Mouse (Mus musculus) CH12.LX (cell line): ENCODE measurements around the gene Hp. TPM values are rescaled to one million over a fixed set of nuclear protein-coding genes. Genes with fewer than 3 reads are reported as not detected.

Experiments
- DNase-seq: peaks from one replicate; pipeline ENCODE4 v3.0.0-alpha.2; 2013; ENCODE audit errors: extremely low read depth
- H3K27ac ChIP-seq: 2 replicates; pipeline ENCODE4 v1.5.1; 2012; ENCODE audit warnings: low read depth, mild to moderate bottlenecking, control low read depth, moderate library complexity; ENCODE audit not compliant: insufficient read depth
- H3K27me3 ChIP-seq: replicated peaks from 2 replicates; pipeline ENCODE3; 2012; ENCODE audit warnings: inconsistent platforms
- H3K36me3 ChIP-seq, 2 experiments: replicated peaks in 1 of 2; 2 replicates each; pipeline versions ENCODE3 to v1.6.1; 2012; ENCODE audit warnings: inconsistent platforms in 1 of 2, low read length in 1 of 2, mild to moderate bottlenecking in 1 of 2, mixed read lengths in 1 of 2, moderate library complexity in 1 of 2; ENCODE audit not compliant: control insufficient read depth in 1 of 2, insufficient read depth in 1 of 2
- H3K4me1 ChIP-seq, 2 experiments: 2 replicates each; pipeline ENCODE4 v1.6.1; 2012; ENCODE audit warnings: inconsistent platforms in 1 of 2, moderate library complexity in 1 of 2; ENCODE audit not compliant: insufficient read depth in 2 of 2, control insufficient read depth in 1 of 2
- H3K4me2 ChIP-seq: 2 replicates; pipeline ENCODE4 v1.6.1; 2012; ENCODE audit warnings: low read depth, mild to moderate bottlenecking, control low read depth; ENCODE audit not compliant: poor library complexity, insufficient read depth, severe bottlenecking
- H3K4me3 ChIP-seq, 3 experiments: fragments of 150-350 bp in 1 of 3; sonication (generic) in 1 of 3; replicated peaks in 1 of 3; 2 replicates each; pipeline versions ENCODE3 to v1.5.1; 2011 to 2012; ENCODE audit warnings: low read depth in 2 of 3, low read length in 2 of 3, mild to moderate bottlenecking in 2 of 3, moderate library complexity in 2 of 3, control low read depth in 1 of 3, improper control_type of control experiment in 1 of 3, inconsistent platforms in 1 of 3, mixed read lengths in 1 of 3; ENCODE audit not compliant: poor library complexity in 1 of 3
- H3K79me2 ChIP-seq: replicated peaks from 2 replicates; pipeline ENCODE4 v1.6.1; 2012; ENCODE audit warnings: mild to moderate bottlenecking, moderate library complexity; ENCODE audit not compliant: control insufficient read depth, poor library complexity, insufficient read depth, severe bottlenecking; ENCODE audit errors: extremely low read depth
- H3K9ac ChIP-seq: 2 replicates; pipeline ENCODE4 v1.6.1; 2012; ENCODE audit warnings: low read depth, mild to moderate bottlenecking, control low read depth, moderate library complexity; ENCODE audit not compliant: insufficient read depth
- H3K9me3 ChIP-seq: replicated peaks from 2 replicates; pipeline ENCODE3; 2012; ENCODE audit warnings: low read length, inconsistent platforms, mixed read lengths
- CHD1 ChIP-seq: IDR thresholded peaks from 2 replicates; pipeline ENCODE4 v1.6.1; 2012; ENCODE audit warnings: low read depth, low read length, improper control_type of control experiment, inconsistent platforms
- CHD2 ChIP-seq: IDR thresholded peaks from 2 replicates; pipeline ENCODE4 v1.6.1; 2011; ENCODE audit warnings: low read length, improper control_type of control experiment
- CTCF ChIP-seq, 2 experiments: IDR thresholded peaks in 1 of 2; conservative IDR thresholded peaks in 1 of 2; 2 replicates each; pipeline ENCODE4 v1.5.1; 2011 to 2012; ENCODE audit warnings: low read depth in 2 of 2, low read length in 2 of 2, improper control_type of control experiment in 1 of 2, inconsistent platforms in 1 of 2, mild to moderate bottlenecking in 1 of 2, moderate library complexity in 1 of 2
- ELF1 ChIP-seq: IDR thresholded peaks from 2 replicates; pipeline ENCODE4 v1.6.1; 2014; ENCODE audit warnings: low read depth, mild to moderate bottlenecking, inconsistent platforms, low read length, improper control_type of control experiment
- EP300 ChIP-seq: IDR thresholded peaks from 2 replicates; pipeline ENCODE4 v1.6.1; 2011; ENCODE audit warnings: low read length, improper control_type of control experiment
- ETS1 ChIP-seq: conservative IDR thresholded peaks from 2 replicates; pipeline ENCODE4 v1.6.1; 2012; ENCODE audit warnings: low read depth, mild to moderate bottlenecking, inconsistent platforms, low read length, improper control_type of control experiment, moderate library complexity
- GABPA ChIP-seq: IDR thresholded peaks from 2 replicates; pipeline ENCODE4 v1.6.1; 2012; ENCODE audit warnings: low read depth, low read length, improper control_type of control experiment, inconsistent platforms; ENCODE audit not compliant: insufficient replicate concordance
- HCFC1 ChIP-seq: IDR thresholded peaks from 2 replicates; pipeline ENCODE4 v1.6.1; 2012; ENCODE audit warnings: low read depth, mild to moderate bottlenecking, inconsistent platforms, low read length, improper control_type of control experiment
- JUND ChIP-seq: conservative IDR thresholded peaks from 2 replicates; pipeline ENCODE4 v1.6.1; 2011; ENCODE audit warnings: low read depth, low read length, improper control_type of control experiment
- MAFK ChIP-seq: IDR thresholded peaks from 2 replicates; pipeline ENCODE4 v1.6.1; 2011; ENCODE audit warnings: low read length, improper control_type of control experiment; ENCODE audit not compliant: insufficient replicate concordance
- MAX ChIP-seq: IDR thresholded peaks from 2 replicates; pipeline ENCODE4 v1.6.1; 2011; ENCODE audit warnings: low read length, improper control_type of control experiment
- MAZ ChIP-seq: IDR thresholded peaks from 2 replicates; pipeline ENCODE4 v1.6.1; 2012; ENCODE audit warnings: low read depth, mild to moderate bottlenecking, inconsistent platforms, low read length, improper control_type of control experiment, moderate library complexity
- MEF2A ChIP-seq: IDR thresholded peaks from 2 replicates; pipeline ENCODE4 v1.6.1; 2014; ENCODE audit warnings: low read depth, mild to moderate bottlenecking, inconsistent platforms, low read length, improper control_type of control experiment, borderline replicate concordance
- MXI1 ChIP-seq: IDR thresholded peaks from 2 replicates; pipeline ENCODE4 v1.6.1; 2011; ENCODE audit warnings: mild to moderate bottlenecking, low read depth, low read length, improper control_type of control experiment
- MYC ChIP-seq: IDR thresholded peaks from 2 replicates; pipeline ENCODE4 v1.6.1; 2011; ENCODE audit warnings: low read depth, mild to moderate bottlenecking, improper control_type of control experiment, low read length
- NELFE ChIP-seq: IDR thresholded peaks from 2 replicates; pipeline ENCODE4 v1.6.1; 2011; ENCODE audit warnings: low read depth, low read length, improper control_type of control experiment
- PAX5 ChIP-seq: IDR thresholded peaks from 2 replicates; pipeline ENCODE4 v1.6.1; 2012; ENCODE audit warnings: low read length, inconsistent platforms, mixed read lengths
- POLR2A ChIP-seq: IDR thresholded peaks from 2 replicates; pipeline ENCODE4 v1.6.1; 2011; ENCODE audit warnings: low read depth, mild to moderate bottlenecking, improper control_type of control experiment, low read length
- POLR2AphosphoS2 ChIP-seq: IDR thresholded peaks from 2 replicates; pipeline ENCODE4 v1.6.1; 2011; ENCODE audit warnings: low read depth, low read length, improper control_type of control experiment
- SIN3A ChIP-seq: IDR thresholded peaks from 2 replicates; pipeline ENCODE4 v1.6.1; 2012; ENCODE audit warnings: low read length, improper control_type of control experiment, inconsistent platforms
- TBP ChIP-seq: conservative IDR thresholded peaks from 2 replicates; pipeline ENCODE4 v1.6.1; 2011; ENCODE audit warnings: low read depth, low read length, improper control_type of control experiment
- TCF12 ChIP-seq: IDR thresholded peaks from 2 replicates; pipeline ENCODE4 v1.6.1; 2014; ENCODE audit warnings: low read depth, mild to moderate bottlenecking, inconsistent platforms, low read length, improper control_type of control experiment
- ZC3H11A ChIP-seq: IDR thresholded peaks from 2 replicates; pipeline ENCODE4 v1.6.1; 2012; ENCODE audit warnings: low read depth, mild to moderate bottlenecking, inconsistent platforms, low read length, improper control_type of control experiment
- ZKSCAN1 ChIP-seq: IDR thresholded peaks from 2 replicates; pipeline ENCODE4 v1.6.1; 2012; ENCODE audit warnings: low read depth, inconsistent platforms, low read length, improper control_type of control experiment, borderline replicate concordance
- ZMIZ1 ChIP-seq: IDR thresholded peaks from 2 replicates; pipeline ENCODE4 v1.6.1; 2012; ENCODE audit warnings: low read depth, mild to moderate bottlenecking, inconsistent platforms, low read length, improper control_type of control experiment
- dilution Hi-C: fragments of 300-500 bp; cut with MboI; formaldehyde crosslinking; loops from 2 replicates; pipeline ENCODE4 v1.14.3; 2020; ENCODE audit warnings: low sequenced_read_pairs; ENCODE audit not compliant: extremely low pct_unique_long_range_greater_than_20kb, extremely low pct_ligation_motif_present
- in situ Hi-C: fragments of 300-500 bp; cut with MboI; formaldehyde crosslinking; loops from 3 replicates; pipeline ENCODE4 v1.14.3; 2019; ENCODE audit warnings: low sequenced_read_pairs, low pct_ligation_motif_present, low pct_unique_long_range_greater_than_20kb, mixed read lengths
- polyA plus RNA-seq: library from polyadenylated mRNA; unstranded; fragments of >175 nt; gene quantifications from 2 replicates; pipeline ENCODE4 v1.2.1, GENCODE M21; 2012; ENCODE audit warnings: low read depth; ENCODE audit not compliant: insufficient read length
- total RNA-seq, 2 experiments: library from RNA; depleted of rRNA; stranded (reverse); fragments of 300-350 nt in 1 of 2; fragments of >200 nt in 1 of 2; gene quantifications; 2 replicates each; pipeline ENCODE4 v1.2.3; 2012 to 2014

The Hp gene
- total and polyA plus RNA-seq, 3 experiments: not detected

- Histone ChIP-seq H3K27me3 (no peaks in the 10 kb centered on the region), H3K79me2 (no peaks in the 10 kb centered on the region), H3K9ac (no peak overlapping the region), H3K27ac (no peak overlapping the region), H3K4me1 (no peaks in the 10 kb centered on the region), H3K4me3 (no peak overlapping the region), H3K4me2 (no peak overlapping the region), H3K36me3 (peaks cover 2 to 39% of the 10 kb centered on the region in 2 experiments), H3K9me3 (no peaks in the 10 kb centered on the region)
- dilution Hi-C loops (no loop called here), in situ Hi-C loops (no loop called here)
- no peak for DNase-seq
- TF ChIP-seq CHD1 (no peak), ETS1 (no peak), CTCF (conservative IDR thresholded peaks at IDR 0.05 in 1 of 2, IDR thresholded peaks at IDR 0.05 in 1 of 2; ENCODE audit: low read depth in 2 of 2, low read length in 2 of 2) (no peak), ELF1 (no peak), MAZ (no peak), JUND (no peak), ZMIZ1 (no peak), POLR2AphosphoS2 (no peak), CHD2 (no peak), TBP (no peak), POLR2A (no peak)
Observed at GRCm38 (mm10) chr8:109576311-109576710, 2.7 kb downstream of the Hp start.

- H3K4me3 ChIP-seq: no peak overlapping the region
- TF ChIP-seq JUND: no peak
- no peak for TF ChIP-seq PAX5
- no peak for TF ChIP-seq MAFK
- TF ChIP-seq HCFC1: no peak
- no peak for TF ChIP-seq EP300
- TF ChIP-seq MEF2A: no peak
- TF ChIP-seq MAX: no peak
- no peak for TF ChIP-seq ZC3H11A
- no peak for TF ChIP-seq SIN3A
- no peak for TF ChIP-seq MXI1
- no peak for TF ChIP-seq GABPA
- no peak for TF ChIP-seq TCF12
- TF ChIP-seq ZKSCAN1: no peak
- no peak for TF ChIP-seq TBP
- TF ChIP-seq MYC: no peak
- TF ChIP-seq NELFE: no peak
- TF ChIP-seq, all 38 proteins: peak for 0
- H3K36me3 ChIP-seq: peaks cover 19 to 68% of the 10 kb centered on the region in 2 experiments
- peaks cover 3 to 14% of the 10 kb centered on the region in 2 experiments; a peak in 2 of 4 replicates for H3K4me1 ChIP-seq
- no peaks in the 10 kb centered on the region for H3K27me3 ChIP-seq
- H3K27ac ChIP-seq: no peak overlapping the region
- H3K9ac ChIP-seq: no peak overlapping the region
- peaks cover 7% of the 10 kb centered on the region for H3K79me2 ChIP-seq
- dilution Hi-C loops: no loop called here
- no peak for DNase-seq
- in situ Hi-C loops: no loop called here
- H3K9me3 ChIP-seq: no peaks in the 10 kb centered on the region
- H3K4me2 ChIP-seq: no peak overlapping the region
Observed at GRCm38 (mm10) chr8:109571139-109571538, 7.8 kb downstream of the Hp start.
